Mouse (Mus musculus) brain, embryonic 14.5 days (tissue): ENCODE measurements at regions not wholly inside any gene's neighbourhood (a gene's known extent, or its start where the extent isn't known, plus 50 kb on each side); places are given as distances from the start of the nearest gene placed in this dataset.

Experiments used
- CTCF ChIP-seq: fragments of 200-500 bp; IDR thresholded peaks from 2 replicates; pipeline ENCODE4 v1.5.1; 2012; ENCODE audit warnings: inconsistent platforms, mild to moderate bottlenecking, moderate library complexity, borderline replicate concordance; ENCODE audit not compliant: insufficient read depth, insufficient read length; ENCODE audit errors: extremely low read depth
- POLR2A ChIP-seq: fragments of 200-500 bp; IDR thresholded peaks from 2 replicates; pipeline ENCODE4 v1.6.1; 2012; ENCODE audit warnings: mild to moderate bottlenecking, inconsistent platforms, borderline replicate concordance; ENCODE audit not compliant: poor library complexity, insufficient read depth, insufficient read length, severe bottlenecking; ENCODE audit errors: extremely low read depth

GRCm38 (mm10) chr1:77847766-77848615 is 333.1 kb upstream of the Epha4 start:
- TF ChIP-seq POLR2A, result no peak
- no peak for TF ChIP-seq CTCF
